Mouse (Mus musculus) intestine, embryonic 16.5 days (tissue): ENCODE data around the gene Lelp1. TPM values are rescaled to one million over a fixed set of nuclear protein-coding genes. Genes with fewer than 3 reads are reported as not detected.

Experiments used
- ATAC-seq: fragments of 200-750 bp; cut with Nextera tagmentation; 2 replicates; pipeline ENCODE4 v1.8.0; 2017; ENCODE audit warnings: moderate TSS enrichment, moderate library complexity
- H3K27ac ChIP-seq: fragments of 300-500 bp; sonication (generic); 2 replicates; pipeline ENCODE4 v1.5.1; 2014; ENCODE audit warnings: mild to moderate bottlenecking, low read length
- H3K27me3 ChIP-seq: fragments of 300-500 bp; sonication (generic); replicated peaks from 2 replicates; pipeline ENCODE4 v1.6.1; 2014; ENCODE audit warnings: low read length, control low read depth, mixed read lengths; ENCODE audit not compliant: control insufficient read depth, insufficient read depth
- H3K36me3 ChIP-seq: fragments of 300-500 bp; sonication (generic); 2 replicates; pipeline ENCODE4 v1.6.1; 2014; ENCODE audit warnings: low read length, control low read depth; ENCODE audit not compliant: control insufficient read depth, insufficient read depth
- H3K4me1 ChIP-seq: fragments of 300-500 bp; sonication (generic); 2 replicates; pipeline ENCODE4 v1.6.1; 2014; ENCODE audit warnings: low read length, control low read depth, mixed read lengths; ENCODE audit not compliant: control insufficient read depth, insufficient read depth
- H3K4me2 ChIP-seq: fragments of 300-500 bp; sonication (generic); 2 replicates; pipeline ENCODE4 v1.6.1; 2014; ENCODE audit warnings: low read depth, low read length, control low read depth
- H3K4me3 ChIP-seq: fragments of 300-500 bp; sonication (generic); 2 replicates; pipeline ENCODE4 v1.5.1; 2014; ENCODE audit warnings: mild to moderate bottlenecking, low read length
- H3K9ac ChIP-seq: fragments of 300-500 bp; sonication (generic); 2 replicates; pipeline ENCODE4 v1.6.1; 2014; ENCODE audit warnings: low read depth, low read length
- H3K9me3 ChIP-seq: fragments of 300-500 bp; sonication (generic); 2 replicates; pipeline ENCODE4 v1.6.1; 2016; ENCODE audit warnings: low read length, control low read depth; ENCODE audit not compliant: control insufficient read depth
- WGBS: fragments of 180-500 bp; shearing (Covaris S2); extraction: QIAGEN DNeasy Blood & Tissue Kit; methylation state at CpG from one replicate; pipeline ENCODE4 v1.1.7; 2014; 5-methylcytosine and 5-hydroxymethylcytosine counted together
- polyA plus RNA-seq: library from polyadenylated mRNA; unstranded; fragments of >200 nt; fragmentation: Nextera tagmentation; extraction: Ambion mirVana; gene quantifications from 2 replicates; pipeline ENCODE4 v1.2.1, GENCODE M21; 2015

Lelp1 gene
- not detected in 2 replicates for polyA plus RNA-seq

GRCm38 (mm10) chr3:92142644-92143043 lies at the start of gene Lelp1:
TSS of gene Lelp1 (minus strand) at chr3:92142744.
- H3K27ac ChIP-seq = no peak within 1 kb of the TSS
- H3K4me3 ChIP-seq = no peak within 1 kb of the TSS
- H3K4me1 ChIP-seq = no peaks in the 10 kb centered on the region
- no peaks in the 10 kb centered on the region for H3K27me3 ChIP-seq
- no peaks in the 10 kb centered on the region for H3K9me3 ChIP-seq
- H3K36me3 ChIP-seq = no peaks in the 10 kb centered on the region
- no peak within 1 kb of the TSS for H3K9ac ChIP-seq
- ATAC-seq = no peak
- no peak within 1 kb of the TSS for H3K4me2 ChIP-seq
- WGBS = 61% methylated on average over 1 of the region's 1 CpGs

GRCm38 (mm10) chr3:92176880-92177279 lies 34.3 kb upstream of the Lelp1 start:
- H3K27ac ChIP-seq = no peak overlapping the region
- H3K4me3 ChIP-seq = no peak overlapping the region
- H3K27me3 ChIP-seq = no peaks in the 10 kb centered on the region
- WGBS = 87% methylated on average over 1 of the region's 1 CpGs
- no peaks in the 10 kb centered on the region for H3K4me1 ChIP-seq
- H3K9me3 ChIP-seq = no peaks in the 10 kb centered on the region
- H3K9ac ChIP-seq = no peak overlapping the region
- no peak for ATAC-seq
- H3K36me3 ChIP-seq = no peaks in the 10 kb centered on the region
- no peak overlapping the region for H3K4me2 ChIP-seq

- no peaks in the 10 kb centered on the region for H3K36me3 ChIP-seq
- no peak for ATAC-seq
- H3K27me3 ChIP-seq = no peaks in the 10 kb centered on the region
- H3K9ac ChIP-seq = no peak overlapping the region
- no peak overlapping the region for H3K4me3 ChIP-seq
- no peaks in the 10 kb centered on the region for H3K9me3 ChIP-seq
- 70% methylated on average over 3 of the region's 3 CpGs for WGBS
- H3K27ac ChIP-seq = no peak overlapping the region
- H3K4me2 ChIP-seq = no peak overlapping the region
- no peaks in the 10 kb centered on the region for H3K4me1 ChIP-seq
These were observed 27.3 kb upstream of the Lelp1 start for GRCm38 (mm10) chr3:92169847-92170246.

GRCm38 (mm10) chr3:92153322-92153721 lies 10.8 kb upstream of the Lelp1 start:
- Histone ChIP-seq H3K36me3 (no peaks in the 10 kb centered on the region), H3K4me3 (no peak overlapping the region), H3K9ac (no peak overlapping the region), H3K4me1 (no peaks in the 10 kb centered on the region; the same call in 1 of the 2 replicates), H3K9me3 (no peaks in the 10 kb centered on the region), H3K27me3 (no peaks in the 10 kb centered on the region), H3K27ac (no peak overlapping the region), H3K4me2 (no peak overlapping the region)
- peak; percentile 21; the same call in 1 of the 2 replicates for ATAC-seq

- peak; percentile 90 for ATAC-seq
- H3K9ac ChIP-seq = no peak overlapping the region
- WGBS = 24% methylated on average over 8 of the region's 8 CpGs
- no peaks in the 10 kb centered on the region for H3K9me3 ChIP-seq
- no peaks in the 10 kb centered on the region; the same call in 1 of the 2 replicates for H3K4me1 ChIP-seq
- H3K27ac ChIP-seq = no peak overlapping the region
- no peaks in the 10 kb centered on the region for H3K27me3 ChIP-seq
- H3K36me3 ChIP-seq = no peaks in the 10 kb centered on the region
- H3K4me3 ChIP-seq = no peak overlapping the region; the same call in 1 of the 2 replicates
- H3K4me2 ChIP-seq = no peak overlapping the region
These were observed 8.2 kb upstream of the Lelp1 start for GRCm38 (mm10) chr3:92150631-92151277.

GRCm38 (mm10) chr3:92147913-92148312 lies 5.4 kb upstream of the Lelp1 start:
- Histone ChIP-seq H3K9ac (no peak overlapping the region), H3K27me3 (no peaks in the 10 kb centered on the region), H3K36me3 (no peaks in the 10 kb centered on the region), H3K27ac (no peak overlapping the region), H3K4me1 (no peaks in the 10 kb centered on the region; the same call in 1 of the 2 replicates), H3K4me2 (no peak overlapping the region), H3K9me3 (no peaks in the 10 kb centered on the region), H3K4me3 (no peak overlapping the region)
- WGBS = 74% methylated on average over 5 of the region's 5 CpGs
- ATAC-seq = no peak

GRCm38 (mm10) chr3:92147420-92147819 lies 4.9 kb upstream of the Lelp1 start:
- H3K36me3 ChIP-seq = no peaks in the 10 kb centered on the region
- ATAC-seq = 0 out of 2 replicates have a peak, but pooled peaks have one; percentile 42
- no peak overlapping the region for H3K4me3 ChIP-seq
- H3K27ac ChIP-seq = no peak overlapping the region
- no peak overlapping the region for H3K9ac ChIP-seq
- no peaks in the 10 kb centered on the region for H3K27me3 ChIP-seq
- WGBS = 24% methylated on average over 2 of the region's 2 CpGs
- H3K9me3 ChIP-seq = no peaks in the 10 kb centered on the region
- no peak overlapping the region for H3K4me2 ChIP-seq
- no peaks in the 10 kb centered on the region; the same call in 1 of the 2 replicates for H3K4me1 ChIP-seq

GRCm38 (mm10) chr3:92123847-92124246 lies 18.7 kb downstream of the Lelp1 start, which contains the start of gene Prr9:
TSS of gene Prr9 (minus strand) at chr3:92123947.
- H3K27ac ChIP-seq = no peak within 1 kb of the TSS
- H3K9ac ChIP-seq = no peak within 1 kb of the TSS
- H3K4me1 ChIP-seq = no peaks in the 10 kb centered on the region
- 85% methylated on average over 5 of the region's 5 CpGs for WGBS
- no peak within 1 kb of the TSS for H3K4me2 ChIP-seq
- H3K36me3 ChIP-seq = no peaks in the 10 kb centered on the region
- no peaks in the 10 kb centered on the region for H3K27me3 ChIP-seq
- H3K4me3 ChIP-seq = no peak within 1 kb of the TSS
- ATAC-seq = no peak
- no peaks in the 10 kb centered on the region for H3K9me3 ChIP-seq

- no peak overlapping the region for H3K9ac ChIP-seq
- no peak for ATAC-seq
- no peaks in the 10 kb centered on the region for H3K4me1 ChIP-seq
- H3K36me3 ChIP-seq = no peaks in the 10 kb centered on the region
- H3K9me3 ChIP-seq = no peaks in the 10 kb centered on the region
- H3K27ac ChIP-seq = no peak overlapping the region
- no peaks in the 10 kb centered on the region for H3K27me3 ChIP-seq
- no peak overlapping the region for H3K4me3 ChIP-seq
- no peak overlapping the region for H3K4me2 ChIP-seq
- 83% methylated on average over 3 of the region's 3 CpGs for WGBS
These were observed 21.6 kb downstream of the Lelp1 start for GRCm38 (mm10) chr3:92120902-92121301.

GRCm38 (mm10) chr3:92117930-92118329 lies 24.6 kb downstream of the Lelp1 start:
- ATAC-seq = peak; percentile 42; the same call in 1 of the 2 replicates
- 36% methylated on average over 3 of the region's 3 CpGs for WGBS

More at GRCm38 (mm10) chr3:92117930-92118329, 24.6 kb downstream of the Lelp1 start:
- Histone ChIP-seq H3K4me1 (no peaks in the 10 kb centered on the region), H3K36me3 (no peaks in the 10 kb centered on the region), H3K4me2 (no peak overlapping the region), H3K9ac (no peak overlapping the region), H3K4me3 (no peak overlapping the region), H3K27me3 (no peaks in the 10 kb centered on the region), H3K9me3 (no peaks in the 10 kb centered on the region), H3K27ac (no peak overlapping the region)
